Mouse (Mus musculus): ENCODE measurements around the gene Deup1.

Deup1 gene

DNA sequence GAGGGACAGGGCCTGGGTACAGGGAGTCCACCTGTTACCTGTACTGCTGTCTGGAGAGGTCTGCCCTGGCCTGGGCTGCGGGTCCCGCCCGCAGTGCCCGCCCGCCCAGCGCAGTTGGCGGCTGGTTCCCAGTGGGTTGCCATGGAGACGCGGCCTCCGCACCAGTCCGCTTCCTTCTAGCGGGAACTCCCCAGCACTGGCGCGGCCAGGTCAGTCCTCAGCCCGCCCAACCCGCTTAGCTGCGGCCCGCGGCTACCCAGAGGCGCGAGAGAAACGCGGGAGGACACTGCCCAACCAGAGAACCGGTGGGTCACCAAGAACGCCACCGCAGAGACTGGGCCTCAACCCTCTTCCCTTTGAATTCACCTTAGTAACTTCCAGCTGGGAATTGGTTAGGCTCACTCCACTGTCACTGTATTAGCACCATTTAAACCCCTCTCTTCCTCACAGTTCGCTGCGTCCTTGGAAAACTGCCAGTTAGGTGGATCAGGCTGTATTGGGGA lies at the start of gene Deup1:
Deup1 (minus strand) TSS at position 149 of the 503 bp plus-strand sequence.
- DNase-seq (ENCODE audit: extremely low spot score, low spot score) = peak; percentile 68

DNA sequence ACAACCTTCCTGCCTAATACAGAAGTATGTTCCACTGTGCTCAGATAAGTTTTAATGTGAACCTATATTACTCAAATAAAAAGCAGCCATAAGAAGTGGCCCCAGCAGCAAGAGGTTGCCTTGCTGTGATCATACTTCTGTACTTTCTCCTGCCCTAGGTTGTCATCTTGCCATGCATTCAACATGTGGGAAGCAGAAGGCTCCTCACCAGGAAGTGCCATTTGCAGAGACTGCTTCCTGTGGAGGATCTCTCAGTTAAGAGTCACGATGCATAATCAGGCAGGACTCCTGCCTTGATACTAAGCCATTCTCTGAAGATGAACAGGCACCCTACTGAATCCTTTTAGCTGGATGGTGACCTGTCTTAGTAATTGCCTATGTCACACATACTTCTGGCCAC lies 44.5 kb upstream of the Deup1 start:
- DNase-seq (ENCODE audit: extremely low spot score, low spot score) = no peak

DNA sequence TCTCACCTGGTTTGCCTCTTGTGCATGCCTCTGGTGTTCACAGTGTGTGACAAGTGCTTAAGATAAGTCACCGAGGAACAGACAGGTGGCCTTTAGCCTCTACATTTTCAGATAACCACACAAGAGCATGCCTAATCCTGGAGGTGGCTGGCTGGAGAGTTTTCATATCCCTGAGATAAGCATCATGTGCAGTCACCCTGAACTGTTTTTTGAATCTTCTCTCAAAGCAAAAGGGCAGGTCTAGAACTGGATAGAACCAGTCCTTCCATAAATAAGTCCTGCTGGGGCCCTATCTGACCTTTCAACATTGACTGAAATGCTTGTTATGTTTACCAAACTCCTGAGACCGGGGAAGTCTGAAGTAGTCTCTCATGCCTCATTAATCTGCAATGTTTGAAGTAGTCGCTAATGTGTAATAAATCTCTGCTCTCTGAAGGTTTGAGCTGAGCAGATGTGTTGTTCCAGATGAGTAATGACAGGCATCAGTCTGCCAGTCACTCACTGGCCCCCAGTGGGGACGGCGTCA lies 42.3 kb upstream of the Deup1 start:
- DNase-seq (ENCODE audit: extremely low spot score, low spot score) = peak; percentile 25

DNA sequence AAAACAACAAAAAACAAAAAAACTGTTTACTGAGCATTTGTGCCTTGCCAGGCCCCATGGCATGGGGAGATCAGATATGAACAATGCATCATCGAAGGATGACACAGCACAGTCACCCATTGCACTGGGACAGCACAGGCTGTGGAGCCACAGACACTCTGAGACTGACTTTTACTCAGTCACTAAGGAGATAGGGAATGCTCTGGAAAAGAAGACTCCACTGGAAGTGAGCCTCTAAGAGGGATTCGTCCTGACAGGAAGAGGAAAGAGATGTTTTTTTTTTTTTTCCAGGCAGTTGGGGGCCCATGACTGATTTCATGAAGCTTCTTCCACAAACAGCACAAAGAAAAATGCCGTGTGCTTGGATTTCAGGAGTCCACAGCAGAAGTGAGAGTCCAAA lies 41.7 kb upstream of the Deup1 start:
- no peak for DNase-seq (ENCODE audit: extremely low spot score, low spot score)

DNA sequence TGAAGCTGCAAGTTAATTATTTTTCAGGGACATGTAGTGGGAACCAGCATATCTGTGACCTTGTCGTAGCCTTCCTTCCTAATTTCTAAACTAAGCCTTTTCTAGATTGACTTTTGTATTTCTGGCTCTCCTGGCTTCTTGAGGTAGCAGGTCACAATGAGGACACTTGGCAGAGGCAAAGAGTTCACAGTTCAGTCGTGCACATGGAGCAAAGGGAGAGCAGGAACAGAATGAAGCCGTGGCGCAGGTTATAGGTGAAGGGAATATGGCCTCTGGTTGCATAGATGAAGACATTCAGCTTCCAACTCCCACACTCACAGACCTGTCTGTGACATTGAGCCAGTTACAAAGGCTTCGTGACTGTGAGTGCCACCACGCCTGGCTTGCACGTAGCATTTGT lies 36.9 kb upstream of the Deup1 start:
- no peak for DNase-seq (ENCODE audit: extremely low spot score, low spot score)

DNA sequence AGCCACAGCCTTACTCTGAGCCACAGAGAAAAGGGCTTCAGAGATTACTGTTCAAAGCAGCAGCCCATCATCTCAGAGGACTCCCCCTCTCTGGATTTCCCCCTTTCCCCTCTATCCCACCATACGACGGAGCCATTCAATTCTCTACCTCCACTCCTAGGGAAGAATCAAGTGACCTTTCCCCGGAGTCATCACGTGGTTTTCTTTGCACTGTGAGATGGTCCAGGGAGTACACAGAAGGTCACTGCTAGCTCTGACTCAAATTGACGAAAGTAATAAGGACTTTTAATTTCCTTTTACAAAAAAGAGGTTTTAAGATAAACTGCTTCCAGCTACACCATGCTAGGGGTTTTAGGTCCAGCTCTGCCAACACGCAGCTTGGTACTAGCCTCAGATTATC lies 31.3 kb upstream of the Deup1 start:
- DNase-seq (ENCODE audit: extremely low spot score, low spot score) = no peak

DNA sequence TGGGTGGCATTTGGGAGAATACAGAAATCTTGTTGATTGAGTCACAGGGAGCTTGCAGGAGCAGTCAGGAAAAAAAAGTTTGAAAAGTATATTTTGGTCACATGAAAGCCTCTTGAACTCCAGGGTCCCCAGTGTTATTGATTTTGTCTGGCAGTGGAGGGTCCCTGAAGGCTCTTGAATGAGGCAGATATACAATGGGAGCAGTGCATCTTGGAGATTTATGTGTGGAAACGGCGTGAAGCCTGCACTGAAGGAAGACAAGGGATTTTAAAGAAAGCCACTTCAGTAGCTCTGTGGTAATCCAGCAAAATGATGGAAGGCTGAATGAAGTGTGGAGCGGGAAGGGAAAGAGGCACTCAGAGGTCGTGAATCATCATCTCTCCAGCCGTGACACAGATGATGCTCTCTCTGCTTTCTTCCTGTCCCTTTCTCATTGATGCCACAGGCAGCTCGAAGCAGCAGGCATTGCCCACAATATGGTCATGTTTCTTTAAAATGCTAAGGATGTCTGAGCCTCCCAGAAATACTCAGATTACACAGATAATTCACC lies 30.6 kb upstream of the Deup1 start:
- DNase-seq (ENCODE audit: extremely low spot score, low spot score) = peak; percentile 24

DNA sequence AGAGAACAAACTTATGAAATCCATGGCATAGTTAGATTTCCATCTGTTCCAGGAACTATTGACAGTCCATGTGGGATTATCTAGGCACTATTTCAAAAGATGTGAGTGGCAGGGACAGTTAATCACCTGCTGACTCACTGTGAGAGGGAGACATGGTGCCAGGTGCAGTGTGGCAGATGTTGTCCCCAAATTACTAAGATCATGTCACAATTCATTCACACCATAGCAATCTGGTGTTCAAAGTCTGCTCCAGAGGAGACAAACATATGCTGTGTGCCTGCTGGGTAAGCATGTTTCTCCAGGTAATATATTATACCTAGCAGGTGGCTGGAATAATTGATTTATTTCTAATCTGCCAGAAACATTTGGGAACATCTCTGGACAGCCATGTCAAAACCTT lies 25.3 kb upstream of the Deup1 start:
- no peak for DNase-seq (ENCODE audit: extremely low spot score, low spot score)

DNA sequence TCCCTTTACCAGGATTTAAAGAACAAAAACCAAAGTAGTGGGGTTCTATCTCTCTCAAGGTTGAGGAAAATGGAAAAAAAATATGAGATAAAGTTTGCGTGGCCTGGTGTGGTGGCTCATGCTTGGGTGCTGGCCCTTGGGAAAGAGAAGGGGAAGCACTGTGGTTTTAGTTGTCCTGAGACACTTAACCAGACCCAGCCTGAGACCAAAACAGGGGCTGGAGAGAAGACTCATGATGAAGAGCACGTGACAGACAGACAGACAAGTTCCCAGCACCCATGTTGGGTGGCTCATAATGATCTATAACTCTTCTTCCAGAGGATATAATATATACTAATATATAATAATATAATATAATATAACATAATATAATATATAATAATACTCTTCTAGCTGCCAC lies 22.2 kb upstream of the Deup1 start:
- no peak for DNase-seq (ENCODE audit: extremely low spot score, low spot score)

DNA sequence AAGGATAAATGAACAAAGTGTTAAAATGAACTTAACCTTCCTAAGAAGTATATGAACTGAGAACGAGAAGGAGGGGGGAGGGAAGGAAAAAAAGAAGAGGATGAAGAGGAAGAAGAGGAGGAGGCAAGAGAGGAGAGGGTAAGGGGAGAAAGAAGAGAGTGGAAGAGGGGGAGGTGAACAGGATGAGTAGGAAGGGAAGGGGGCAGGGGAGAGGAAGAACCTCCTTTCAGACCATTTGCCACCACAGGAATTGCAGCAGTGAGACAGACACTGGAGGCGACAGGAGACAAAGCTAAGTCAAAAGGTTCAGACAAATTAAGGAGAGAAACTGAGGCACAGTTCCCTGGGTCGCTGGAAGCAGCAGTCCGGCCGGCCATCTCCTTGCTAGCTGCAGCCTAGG lies 349 bp downstream of the Deup1 start:
- no peak for DNase-seq (ENCODE audit: extremely low spot score, low spot score)

DNA sequence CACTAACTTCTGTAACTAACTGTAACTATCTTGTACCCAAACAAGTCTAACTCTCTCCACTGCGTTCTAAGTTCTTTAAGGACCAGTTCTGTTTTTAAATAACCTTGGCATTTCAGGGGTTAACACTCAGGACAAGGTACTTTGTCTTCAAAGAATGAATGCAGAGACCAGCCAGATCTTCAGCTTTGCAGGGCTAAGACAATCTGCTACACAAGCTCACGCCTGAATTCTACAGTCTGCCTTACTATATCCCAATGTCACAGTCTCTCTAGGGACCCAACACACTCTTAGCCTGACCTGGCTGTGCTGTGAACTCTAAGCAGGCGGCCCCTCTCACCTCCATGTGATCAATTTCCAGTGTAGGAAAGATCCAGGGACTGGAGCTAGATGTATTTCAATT lies 3.0 kb downstream of the Deup1 start:
- peak; percentile 12 for DNase-seq (ENCODE audit: extremely low spot score, low spot score)

DNA sequence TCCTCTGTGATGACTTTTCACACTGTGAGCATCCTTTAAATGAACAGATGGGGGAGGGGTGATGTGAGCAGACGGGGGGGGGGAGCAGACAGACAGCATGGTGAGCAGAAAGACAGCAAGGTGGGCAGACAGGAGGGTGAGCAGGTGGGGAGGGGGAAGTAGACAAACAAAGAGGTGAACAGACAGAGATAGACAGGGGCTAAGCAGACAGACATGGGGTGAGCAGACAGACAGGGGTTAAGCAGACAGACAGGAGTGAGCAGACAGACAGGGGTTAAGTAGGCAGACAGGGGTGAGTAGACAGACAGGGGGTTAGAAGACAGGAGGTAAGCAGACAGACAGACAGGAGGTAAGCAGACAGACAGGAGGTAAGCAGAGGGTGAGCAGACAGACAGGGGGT lies 8.0 kb downstream of the Deup1 start:
- DNase-seq (ENCODE audit: extremely low spot score, low spot score) = peak; percentile 9

DNA sequence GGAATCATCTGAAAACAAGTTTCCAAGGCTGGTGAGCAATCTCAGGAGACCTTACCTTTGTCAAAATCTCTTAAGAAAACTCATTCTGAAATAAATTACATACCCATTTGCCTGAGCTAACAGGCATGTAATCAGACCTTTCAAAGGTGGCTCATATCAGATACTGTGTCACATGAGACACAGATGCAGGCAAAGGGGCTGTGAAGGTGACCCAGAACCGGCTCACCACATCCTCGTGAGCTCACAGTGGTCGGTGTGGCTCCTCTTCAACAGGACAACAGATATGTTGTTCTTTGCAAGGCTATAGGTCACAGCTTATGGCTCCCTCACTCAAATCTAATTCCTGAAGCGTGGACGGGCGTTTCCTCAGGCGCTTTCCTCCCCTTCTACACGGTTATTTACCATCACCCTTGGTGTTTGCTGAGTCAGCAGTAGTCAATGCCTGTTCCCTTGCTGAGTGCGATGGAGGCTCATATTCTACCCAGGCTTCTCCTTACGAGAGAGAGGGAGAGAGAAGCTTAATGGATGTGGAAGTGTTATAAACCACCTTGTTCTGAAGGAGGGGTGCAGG lies 8.6 kb downstream of the Deup1 start:
- DNase-seq (ENCODE audit: extremely low spot score, low spot score) = peak; percentile 12

DNA sequence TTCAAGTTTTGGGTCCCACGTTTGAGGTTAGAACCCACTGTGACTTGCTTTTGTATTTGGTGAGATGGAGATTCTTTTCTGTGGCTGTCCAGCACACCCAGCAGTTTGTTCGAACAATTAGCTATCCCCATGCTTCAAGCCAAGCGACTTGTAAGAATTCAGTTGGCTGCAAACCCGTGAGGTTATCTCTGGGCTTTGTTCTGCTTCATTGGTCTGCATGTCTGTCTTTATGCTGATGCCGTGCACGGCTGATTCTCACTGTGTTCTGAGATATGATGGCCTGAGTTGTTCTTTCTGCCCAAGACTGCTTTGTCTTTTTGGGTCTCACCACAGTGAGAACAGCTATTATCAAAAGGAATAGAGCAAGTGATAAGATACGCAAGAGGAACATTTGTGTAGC lies 10.7 kb downstream of the Deup1 start:
- DNase-seq (ENCODE audit: extremely low spot score, low spot score) = no peak

DNA sequence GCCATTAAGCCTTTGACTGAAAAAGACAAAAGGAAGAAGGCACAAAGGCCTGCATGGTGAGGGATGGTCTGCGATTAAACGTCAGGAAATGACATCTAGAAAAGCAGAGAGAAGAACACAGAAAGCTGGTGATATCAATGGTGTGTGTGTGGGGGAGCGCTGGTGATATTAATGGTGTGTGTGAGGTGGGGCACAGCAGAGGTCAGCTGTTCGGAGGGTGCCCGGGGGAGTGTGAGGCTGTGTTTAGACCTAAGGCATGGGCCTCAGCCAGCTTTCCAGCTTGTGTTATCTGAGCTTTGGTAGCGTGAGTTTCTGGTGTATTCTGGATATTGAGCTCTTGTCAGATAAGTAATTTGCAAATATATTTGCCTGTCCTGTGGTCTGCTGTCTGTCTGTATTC lies 11.3 kb downstream of the Deup1 start:
- DNase-seq (ENCODE audit: extremely low spot score, low spot score) = no peak

DNA sequence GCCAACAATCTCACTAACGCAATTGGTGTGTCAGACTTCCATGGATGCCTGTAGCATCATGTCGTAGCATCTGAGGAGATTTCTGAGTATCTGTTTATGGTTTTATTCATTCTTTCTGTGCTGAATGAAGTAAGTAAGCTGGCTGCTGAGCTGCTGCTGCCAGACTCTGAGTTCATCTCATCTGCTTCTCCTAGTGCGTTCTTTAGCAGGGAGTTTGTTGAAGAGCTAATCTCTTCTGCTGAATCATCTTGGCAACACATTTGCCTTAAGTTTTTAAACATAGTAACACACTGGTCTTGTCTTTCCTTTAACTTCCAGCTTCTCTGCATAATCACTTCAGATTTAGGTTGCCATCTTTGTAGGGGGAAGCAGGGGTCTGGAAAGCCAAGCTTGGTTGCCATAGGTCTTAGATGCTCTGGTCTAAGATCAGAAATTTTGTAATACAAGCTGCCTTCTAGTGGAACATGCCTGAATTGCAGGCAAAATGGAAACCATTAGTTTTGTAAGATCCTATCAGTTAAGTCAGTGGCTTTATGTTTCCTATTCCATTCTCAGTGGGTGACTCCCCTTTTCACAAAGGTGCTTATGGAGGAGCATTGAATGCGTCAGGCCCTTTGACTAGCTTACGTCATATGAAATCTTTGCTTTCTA lies 18.3 kb downstream of the Deup1 start:
- no peak for DNase-seq (ENCODE audit: extremely low spot score, low spot score)

DNA sequence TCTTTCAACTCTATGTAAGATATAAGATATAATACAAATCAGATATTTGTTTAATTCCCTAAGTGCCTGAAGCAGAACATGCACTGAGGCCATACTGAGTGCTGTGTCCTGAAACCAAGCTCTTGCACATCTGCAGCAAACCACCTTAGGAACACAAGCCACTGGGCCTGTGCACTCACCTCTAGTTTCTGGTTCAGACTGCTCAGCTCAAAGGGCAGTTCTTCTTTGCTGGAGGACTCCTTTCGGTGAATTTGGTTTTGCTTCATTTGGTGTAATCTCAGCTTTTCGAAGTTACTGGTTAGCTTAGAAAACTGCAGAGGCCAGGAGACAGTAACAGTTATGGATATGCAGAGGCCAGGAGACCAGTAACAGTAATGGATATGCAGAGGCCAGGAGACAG lies 20.1 kb downstream of the Deup1 start:
- DNase-seq (ENCODE audit: extremely low spot score, low spot score) = no peak

DNA sequence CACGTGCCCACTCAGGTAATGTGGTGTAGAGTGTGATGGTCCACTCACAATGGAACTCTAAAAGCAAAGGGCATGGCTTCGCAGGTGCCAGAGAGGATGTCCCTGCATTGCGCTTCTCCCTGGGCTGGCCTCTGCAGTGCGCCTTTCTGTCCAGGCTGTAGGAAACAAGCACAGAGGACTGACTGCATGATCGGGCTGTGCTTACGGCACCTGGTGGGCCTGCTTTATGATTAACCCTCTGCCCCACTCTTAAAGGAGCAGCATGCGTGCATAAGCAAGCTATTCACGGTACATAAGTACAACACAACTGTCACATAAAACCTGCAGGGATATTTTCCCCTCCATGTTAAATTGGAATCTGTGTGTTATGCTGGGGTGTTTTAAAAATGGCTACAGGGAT lies 24.6 kb downstream of the Deup1 start:
- no peak for DNase-seq (ENCODE audit: extremely low spot score, low spot score)

DNA sequence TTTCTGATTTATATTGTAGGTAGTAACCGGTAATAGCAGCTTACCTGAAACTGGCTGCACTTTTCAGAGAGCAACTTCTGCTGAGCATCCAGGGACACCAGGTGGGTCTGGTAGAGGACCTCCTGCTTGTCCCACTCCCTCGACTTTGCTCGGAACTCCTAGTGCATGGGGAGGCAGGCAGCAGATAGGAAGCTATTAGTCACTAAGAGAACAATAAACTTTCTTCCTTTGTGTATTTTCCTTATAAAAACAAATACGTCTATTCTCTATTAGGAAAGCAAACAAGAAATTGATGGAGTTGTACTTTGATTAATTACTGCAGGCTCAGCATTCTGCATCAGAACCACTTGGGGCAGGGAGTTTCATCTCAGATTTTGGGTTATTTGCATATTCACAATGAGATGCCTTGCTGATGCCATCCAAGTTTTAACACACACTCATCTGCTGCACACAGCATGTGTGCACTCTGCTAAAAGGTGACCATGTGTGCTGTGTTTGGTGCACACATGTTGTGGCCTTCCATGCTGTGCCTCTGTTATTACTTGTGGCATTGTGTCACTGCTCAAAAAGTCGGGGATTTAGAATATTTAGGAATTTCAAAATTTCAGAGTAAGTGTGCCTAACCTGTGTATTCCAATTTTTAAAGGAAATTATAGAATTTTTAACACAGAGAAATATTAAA lies 26.7 kb downstream of the Deup1 start:
- DNase-seq (ENCODE audit: extremely low spot score, low spot score) = no peak

DNA sequence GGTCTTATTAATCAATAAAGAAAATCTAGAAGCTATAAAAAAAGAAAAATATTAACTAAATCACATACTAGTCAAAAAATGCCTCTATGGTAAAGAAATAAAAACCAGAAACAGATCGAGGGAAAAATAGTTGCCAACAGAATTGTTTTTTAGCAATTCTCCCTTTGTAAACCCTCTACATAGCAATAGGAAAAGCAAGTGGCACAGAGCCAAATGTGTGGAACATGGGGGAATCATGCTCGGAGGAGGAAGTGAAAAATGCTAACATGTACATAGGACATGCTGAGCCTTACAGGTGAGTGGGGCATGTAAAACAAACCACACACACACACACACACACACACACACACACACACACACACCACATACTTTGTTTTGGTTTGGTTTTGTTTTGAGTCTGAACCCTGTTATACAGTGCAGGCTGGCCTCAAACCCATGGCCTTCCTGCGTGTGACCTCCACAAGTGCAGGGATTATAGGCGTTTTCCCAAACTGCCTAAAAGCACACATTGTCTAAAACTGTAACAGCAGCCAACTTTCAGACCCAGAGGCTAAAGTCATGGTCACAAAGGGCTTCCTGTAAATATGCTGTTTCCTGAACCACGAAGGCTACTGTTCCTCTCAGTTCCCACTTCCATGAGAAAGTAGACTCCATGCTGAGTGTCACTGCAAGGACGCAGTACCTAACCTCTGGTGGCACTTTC lies 27.4 kb downstream of the Deup1 start:
- no peak for DNase-seq (ENCODE audit: extremely low spot score, low spot score)

DNA sequence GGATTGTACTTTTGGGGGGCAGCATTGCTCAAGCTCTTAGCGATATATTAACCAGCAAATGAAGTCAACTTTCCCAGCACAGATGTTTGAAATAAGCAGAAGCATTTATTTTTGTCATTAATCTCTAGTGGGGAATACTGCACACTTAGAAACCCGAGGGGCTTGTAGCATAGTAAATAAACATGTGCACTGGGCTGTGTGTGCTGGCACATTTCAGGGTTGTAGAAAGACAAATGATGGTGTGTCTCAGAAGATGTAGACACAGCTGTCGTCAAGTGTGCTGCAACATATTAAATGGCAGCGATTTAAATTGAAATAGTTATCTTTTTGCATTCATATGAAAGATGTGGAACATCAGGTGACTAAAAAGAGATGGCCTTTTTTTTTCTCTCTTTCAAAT lies 31.1 kb downstream of the Deup1 start:
- DNase-seq (ENCODE audit: extremely low spot score, low spot score) = no peak

DNA sequence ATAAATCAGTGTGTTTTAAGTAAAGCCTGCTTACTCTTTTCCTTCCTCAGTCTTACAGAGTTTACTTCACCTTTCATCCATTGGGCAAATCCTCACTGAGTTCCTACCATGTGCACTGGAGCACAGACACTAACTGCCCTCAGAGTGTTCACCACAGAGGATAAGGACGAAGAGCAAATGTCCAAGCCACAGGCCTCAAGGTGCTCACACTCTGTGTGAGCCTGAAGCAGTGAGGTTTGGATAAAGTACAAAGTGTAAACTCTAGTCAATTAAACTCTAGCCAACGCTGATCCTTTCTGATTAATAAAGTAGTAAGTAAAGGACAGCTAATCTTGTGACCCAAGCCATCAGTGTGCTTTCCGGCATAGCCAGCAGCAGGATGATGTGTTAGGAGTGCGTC lies 33.6 kb downstream of the Deup1 start:
- DNase-seq (ENCODE audit: extremely low spot score, low spot score) = no peak

Data from neural tube, embryonic 10.5 days (tissue).